Mouse (Mus musculus) spleen, adult 18-20 months (tissue): ENCODE results near the gene Cyp2c40.
"Not testable (repeated sequence)": the region's sequence is repeated elsewhere in the genome, so short reads cannot be mapped to it uniquely, and the experiment has no call there.

Experiments used
- DNase-seq, 2 experiments: peaks; one replicate each; pipeline ENCODE4 v3.0.0; 2022; ENCODE audit warnings: mixed read lengths in 2 of 2

Cyp2c40 gene

DNA sequence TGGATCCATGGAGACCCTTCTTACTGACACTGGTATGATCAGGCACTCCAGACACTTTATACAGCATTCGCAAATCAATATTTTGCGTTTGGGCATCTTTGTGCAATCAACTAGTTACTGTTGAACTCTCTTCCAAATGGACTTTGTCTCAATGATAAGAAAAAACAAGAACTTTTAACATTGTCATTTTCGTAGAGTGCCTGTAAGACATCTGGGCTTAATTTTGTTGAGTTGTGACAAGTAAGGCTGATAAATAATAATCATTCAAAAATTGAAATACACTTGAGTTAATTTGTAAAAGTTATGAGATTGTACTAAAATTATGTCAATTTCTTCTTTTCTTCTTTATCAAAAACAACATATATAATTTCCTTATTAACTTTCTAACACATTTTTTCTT, at the start of gene Cyp2c40:
TSS of gene Cyp2c40 (minus strand) at position 101 of the 400 bp plus-strand sequence.
- DNase-seq = not testable (repeated sequence)

DNA sequence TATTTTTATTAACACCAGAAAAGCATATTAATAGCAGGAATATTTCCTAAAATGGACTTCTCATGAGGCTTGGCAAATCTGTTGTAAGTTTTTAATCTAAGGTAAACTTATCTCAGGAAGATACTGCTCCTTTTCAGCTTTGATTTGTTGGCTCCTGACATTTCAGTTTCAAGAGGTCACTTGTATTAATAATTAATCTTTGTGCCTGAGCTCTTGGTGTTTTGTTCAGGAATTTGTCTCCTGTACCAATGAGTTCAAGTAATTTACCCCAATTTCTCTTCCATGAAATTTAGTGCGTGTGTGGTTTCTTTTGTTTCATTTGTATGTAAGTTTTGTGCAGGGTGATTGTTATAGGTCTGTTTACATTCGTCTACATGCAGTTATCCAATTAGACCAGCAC, 8.3 kb upstream of the Cyp2c40 start:
- not testable (repeated sequence) for DNase-seq

DNA sequence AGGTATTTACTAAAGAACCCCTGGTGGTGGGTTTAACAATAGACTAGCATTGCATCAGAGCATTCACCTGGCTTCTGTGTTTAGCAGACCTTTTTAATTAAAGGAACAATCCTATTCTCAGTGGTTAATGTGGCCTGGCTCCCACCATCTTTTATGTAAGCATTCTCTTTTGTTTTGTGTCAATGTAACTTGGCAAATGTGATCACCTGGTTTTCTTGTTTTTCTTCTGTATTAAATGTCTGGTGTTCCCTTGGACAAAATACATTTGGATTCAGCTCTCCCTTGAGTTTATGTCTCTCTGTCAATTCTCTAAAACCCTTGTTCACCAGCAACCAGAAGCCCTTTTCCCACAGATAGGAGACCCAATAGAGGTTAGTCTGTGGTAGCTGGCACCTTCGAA, 3.8 kb upstream of the Cyp2c40 start:
- DNase-seq = not testable (repeated sequence)

DNA sequence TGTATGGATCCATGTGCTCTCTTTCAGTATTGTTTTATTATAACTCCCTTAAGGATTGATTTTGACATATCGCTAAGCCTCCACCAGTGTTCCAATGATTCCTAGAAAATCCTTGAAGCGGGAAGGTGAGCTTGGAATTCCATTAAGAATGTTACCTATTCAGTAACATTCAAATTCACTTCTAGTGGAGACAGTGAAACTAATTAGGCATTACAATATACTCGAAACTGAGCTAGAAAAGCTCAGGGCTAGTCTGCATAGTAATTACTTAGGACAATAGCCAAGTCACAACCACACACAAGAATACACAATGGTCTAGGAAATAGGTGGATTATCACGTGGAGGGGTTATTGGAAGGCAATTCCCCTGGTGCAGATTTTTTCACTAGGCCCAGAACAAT, 3.4 kb upstream of the Cyp2c40 start:
- not testable (repeated sequence) for DNase-seq

DNA sequence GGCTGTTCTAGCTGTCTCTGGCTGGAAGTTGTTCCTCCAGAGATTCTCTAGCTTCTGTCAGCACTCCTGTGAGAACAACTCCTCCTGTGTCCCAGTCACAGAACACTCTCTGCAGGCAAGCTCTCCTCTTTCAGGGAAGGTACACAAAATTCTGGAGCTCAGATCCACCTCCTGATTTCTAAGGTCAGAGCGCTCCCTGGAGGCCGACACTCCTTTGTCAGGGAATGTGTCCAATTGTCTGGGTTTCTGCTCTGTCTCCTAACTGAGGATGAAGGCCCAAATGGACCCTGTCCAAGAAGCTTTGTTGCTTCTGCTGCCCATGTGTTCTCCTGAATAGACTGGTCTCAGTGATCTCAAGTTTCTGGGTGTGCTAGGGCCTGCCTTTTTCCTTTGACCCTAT, 27.2 kb downstream of the Cyp2c40 start:
- DNase-seq = not testable (repeated sequence)

DNA sequence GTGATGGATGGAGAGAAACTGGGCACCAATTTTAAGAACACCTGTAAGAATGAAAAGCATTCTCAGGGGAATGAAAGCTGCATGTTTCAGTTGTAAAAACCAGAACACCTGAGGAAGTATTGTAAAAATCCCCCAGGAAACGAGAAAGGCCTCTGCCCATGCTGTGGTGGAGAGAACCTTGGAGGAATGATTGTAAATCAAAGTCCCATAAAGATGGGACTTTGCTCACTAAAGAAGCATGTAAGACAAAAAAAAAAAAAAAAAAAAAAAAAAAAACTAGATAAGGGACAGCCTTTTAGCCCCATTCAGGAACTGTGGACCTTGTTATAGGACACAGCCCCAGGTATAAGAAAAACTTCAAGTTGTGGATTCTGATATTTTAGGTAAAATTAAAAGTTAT, 67.3 kb downstream of the Cyp2c40 start:
- DNase-seq = no peak

DNA sequence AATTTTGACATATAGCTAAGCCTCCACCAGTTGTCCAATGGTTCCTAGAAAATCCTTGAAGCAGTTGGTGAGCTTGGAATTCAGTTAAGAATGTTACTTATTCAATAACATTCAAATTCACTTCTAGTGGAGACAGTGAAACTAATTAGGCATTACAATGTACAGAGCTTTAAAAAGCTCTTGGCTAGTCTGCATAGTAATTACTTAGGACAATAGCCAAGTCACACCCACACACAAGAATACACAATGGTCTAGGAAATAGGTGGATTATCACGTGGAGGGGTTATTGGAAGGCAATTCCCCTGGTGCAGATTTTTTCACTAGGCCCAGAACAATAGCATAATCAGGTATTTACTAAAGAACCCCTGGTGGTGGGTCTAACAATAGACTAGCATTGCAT, 68.3 kb downstream of the Cyp2c40 start:
- DNase-seq = not testable (repeated sequence)

GRCm38 (mm10) chr19:39740920-39741319, 71.7 kb downstream of the Cyp2c40 start, which contains the start of gene Cyp2c68:
Gene Cyp2c68, minus strand, starts transcription at chr19:39741054.
- DNase-seq = no peak
